Mouse (Mus musculus) ES-Bruce4 (cell line): Measurements from ENCODE around the gene Trmo. TPM values are rescaled to one million over a fixed set of nuclear protein-coding genes. Genes with fewer than 3 reads are reported as not detected.
A peak's percentile ranks its signal among the peaks of the same experiment; 100 is the strongest.

Source experiments
- H3K27ac ChIP-seq: 2 replicates; pipeline ENCODE4 v1.5.1; 2012; ENCODE audit warnings: low read length, inconsistent platforms; ENCODE audit not compliant: insufficient read depth
- H3K27me3 ChIP-seq: 2 replicates; pipeline ENCODE4 v1.6.1; 2012; ENCODE audit warnings: mild to moderate bottlenecking, low read length, inconsistent platforms; ENCODE audit not compliant: control insufficient read depth, poor library complexity, insufficient read depth, severe bottlenecking
- H3K36me3 ChIP-seq: 2 replicates; pipeline ENCODE4 v1.6.1; 2012; ENCODE audit warnings: inconsistent platforms, mild to moderate bottlenecking, low read length, moderate library complexity; ENCODE audit not compliant: control insufficient read depth, poor library complexity, insufficient read depth, severe bottlenecking
- H3K4me1 ChIP-seq: one replicate; pipeline ENCODE4 v1.8.1; 2011; ENCODE audit warnings: low read length; ENCODE audit not compliant: control insufficient read depth, insufficient read depth
- H3K4me3 ChIP-seq: 2 replicates; pipeline ENCODE4 v1.5.1; 2011; ENCODE audit warnings: low read depth, mild to moderate bottlenecking, low read length
- H3K9ac ChIP-seq: 2 replicates; pipeline ENCODE4 v1.6.1; 2012; ENCODE audit warnings: low read depth, mild to moderate bottlenecking, inconsistent platforms; ENCODE audit not compliant: poor library complexity, severe bottlenecking
- H3K9me3 ChIP-seq: replicated peaks from 2 replicates; pipeline ENCODE4 v1.6.1; 2012; ENCODE audit warnings: mild to moderate bottlenecking, low read length, inconsistent platforms; ENCODE audit not compliant: control insufficient read depth, poor library complexity, insufficient read depth, severe bottlenecking
- CTCF ChIP-seq: IDR thresholded peaks from one replicate; pipeline ENCODE4 v1.8.1; 2011; ENCODE audit warnings: low read depth, low read length
- EP300 ChIP-seq: IDR thresholded peaks from 2 replicates; pipeline ENCODE4 v1.6.1; 2011; ENCODE audit warnings: low read depth, low read length; ENCODE audit not compliant: insufficient read depth
- POLR2A ChIP-seq: IDR thresholded peaks from one replicate; pipeline ENCODE4 v1.8.1; 2011; ENCODE audit warnings: low read length; ENCODE audit not compliant: insufficient read depth
- polyA plus RNA-seq: library from polyadenylated mRNA; stranded (reverse); fragments of >200 nt; gene quantifications from 2 replicates; pipeline ENCODE4 v1.2.4, GENCODE M21; 2011; ENCODE audit warnings: low read depth; ENCODE audit not compliant: missing spikeins, insufficient read depth, insufficient read length

Gene Trmo
- polyA plus RNA-seq, 1 experiment, result 10.1 TPM

DNA sequence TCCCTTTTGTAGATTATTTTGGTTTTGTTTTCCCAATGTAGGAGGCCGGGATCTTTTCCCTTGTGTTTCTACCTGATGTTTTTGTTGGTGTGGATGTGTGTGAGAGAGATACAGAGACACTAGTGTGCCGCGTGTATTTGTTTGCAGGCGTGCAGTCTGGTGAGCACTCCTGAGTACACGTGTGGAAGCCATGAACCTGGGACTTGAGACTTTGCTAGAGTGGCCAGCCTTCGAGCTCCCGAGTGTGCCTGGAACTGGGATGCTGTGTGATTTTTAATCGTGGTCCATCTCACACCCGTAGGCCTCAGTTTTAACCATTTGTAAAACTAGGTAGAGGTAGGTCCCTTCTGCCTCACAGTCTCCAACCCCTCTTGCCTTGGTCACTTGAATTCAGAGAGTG is 40.3 kb downstream of the Trmo start:
- TF ChIP-seq EP300 (no peak), CTCF (no peak), POLR2A (no peak)
- H3K4me3 ChIP-seq, result no peak overlapping the region
- H3K4me1 ChIP-seq, result no peaks in the 10 kb centered on the region
- H3K9me3 ChIP-seq, result no peaks in the 10 kb centered on the region
- H3K27ac ChIP-seq, result no peak overlapping the region
- peaks cover 13% of the 10 kb centered on the region for H3K27me3 ChIP-seq
- no peaks in the 10 kb centered on the region for H3K36me3 ChIP-seq
- H3K9ac ChIP-seq, result no peak overlapping the region

DNA sequence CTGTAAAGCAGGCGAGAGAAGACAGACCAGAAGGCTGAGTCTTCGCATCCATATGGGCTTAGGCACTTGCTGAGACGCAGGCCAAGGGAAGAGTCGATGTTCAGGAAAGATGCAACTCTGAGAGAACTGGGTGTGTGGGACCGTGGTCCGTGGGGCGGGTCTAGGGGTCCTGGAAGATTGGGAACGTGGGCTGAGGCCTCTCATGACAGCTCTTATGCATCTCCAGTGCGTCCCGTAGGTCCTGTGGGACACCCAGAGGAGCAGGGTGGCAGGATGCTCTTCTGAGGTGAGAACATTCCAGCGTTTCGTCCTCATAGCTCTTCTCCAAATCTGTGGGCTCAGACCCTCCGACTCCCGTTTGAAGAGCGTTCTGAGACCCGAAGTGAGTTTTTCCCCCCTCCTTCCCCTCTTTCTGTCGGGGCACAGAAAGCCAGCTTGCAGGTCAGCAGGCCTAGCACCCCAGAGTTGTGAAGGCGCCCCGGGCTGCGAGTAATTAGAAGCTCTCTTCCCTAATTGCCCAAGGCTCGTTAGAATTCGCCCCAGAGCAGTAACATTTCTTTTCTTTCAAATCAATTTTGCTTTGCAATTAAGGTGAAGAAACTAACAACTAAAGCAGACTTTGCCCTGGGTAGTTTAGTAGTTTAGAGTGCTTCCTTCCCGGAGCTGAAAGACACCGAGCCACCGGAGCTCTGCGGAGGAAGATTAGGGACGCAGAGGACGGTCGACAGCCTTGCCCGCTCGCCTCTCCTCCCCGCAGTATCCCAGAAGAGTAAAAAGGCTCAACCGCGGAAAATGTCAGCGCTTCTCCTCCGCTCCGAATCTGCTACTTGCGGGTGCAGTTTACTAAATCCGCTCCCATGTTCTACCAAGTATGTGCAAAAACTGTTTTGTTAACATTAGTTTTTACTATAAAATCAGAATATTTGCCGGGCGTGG is 41.4 kb downstream of the Trmo start:
- no peaks in the 10 kb centered on the region for H3K36me3 ChIP-seq
- H3K4me3 ChIP-seq, result no peak overlapping the region
- peaks cover 16% of the 10 kb centered on the region for H3K27me3 ChIP-seq
- H3K9me3 ChIP-seq, result no peaks in the 10 kb centered on the region
- no peak overlapping the region for H3K27ac ChIP-seq
- no peak for TF ChIP-seq EP300
- TF ChIP-seq CTCF, result no peak
- TF ChIP-seq POLR2A, result no peak
- H3K4me1 ChIP-seq, result no peaks in the 10 kb centered on the region
- H3K9ac ChIP-seq, result no peak overlapping the region

DNA sequence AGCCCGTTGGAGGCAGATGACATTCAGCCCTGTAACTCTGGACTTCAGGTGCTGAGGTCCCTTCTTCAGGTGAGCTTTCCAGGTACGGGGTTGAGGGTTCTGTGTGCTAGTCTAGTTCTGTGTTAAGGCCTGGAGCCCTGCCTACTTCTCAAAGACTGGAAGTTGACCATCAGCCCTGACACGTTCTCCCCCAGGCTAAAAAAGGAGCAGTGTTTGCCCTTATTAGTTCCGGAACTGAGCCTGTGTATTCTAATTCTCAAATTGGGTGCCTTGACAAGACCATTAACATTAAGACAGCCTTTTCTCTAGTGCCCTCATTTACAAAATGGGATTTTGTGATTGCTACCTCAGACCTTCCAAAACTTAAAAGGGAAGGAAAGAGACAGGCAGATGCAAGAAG is 42.1 kb downstream of the Trmo start:
- peaks cover 16% of the 10 kb centered on the region for H3K27me3 ChIP-seq
- no peaks in the 10 kb centered on the region for H3K9me3 ChIP-seq
- TF ChIP-seq CTCF (no peak), POLR2A (no peak), EP300 (no peak)
- H3K36me3 ChIP-seq, result no peaks in the 10 kb centered on the region
- no peak overlapping the region for H3K4me3 ChIP-seq
- no peak overlapping the region for H3K27ac ChIP-seq
- H3K4me1 ChIP-seq, result no peaks in the 10 kb centered on the region
- no peak overlapping the region for H3K9ac ChIP-seq

DNA sequence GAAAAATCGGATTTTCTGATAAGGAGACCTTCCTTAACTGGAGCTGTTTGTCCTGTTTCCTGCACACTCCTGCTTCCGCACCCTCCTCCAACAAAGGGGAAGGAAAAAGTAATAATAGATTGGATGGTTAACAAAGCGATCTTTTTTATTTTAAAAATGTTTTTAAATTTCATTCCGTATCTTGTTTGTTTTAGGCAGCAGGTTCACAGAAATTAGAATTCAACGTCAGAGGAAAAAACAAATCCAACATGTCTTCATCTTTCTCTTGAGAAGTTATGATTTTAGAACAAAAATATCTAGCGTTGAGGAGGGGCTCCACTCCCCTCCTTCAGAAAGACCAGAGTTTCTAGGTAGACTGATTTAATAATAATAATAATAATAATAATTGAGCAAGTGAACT is 43.0 kb downstream of the Trmo start:
- Histone ChIP-seq H3K9ac (no peak overlapping the region), H3K36me3 (no peaks in the 10 kb centered on the region), H3K27me3 (peaks cover 16% of the 10 kb centered on the region), H3K9me3 (no peaks in the 10 kb centered on the region), H3K4me3 (no peak overlapping the region), H3K27ac (no peak overlapping the region), H3K4me1 (no peaks in the 10 kb centered on the region)
- no peak for TF ChIP-seq POLR2A
- TF ChIP-seq CTCF, result no peak
- no peak for TF ChIP-seq EP300

GRCm38 (mm10) chr4:46345773-46346100 is 43.5 kb downstream of the Trmo start:
- Histone ChIP-seq H3K4me1 (no peaks in the 10 kb centered on the region), H3K9me3 (no peaks in the 10 kb centered on the region), H3K27ac (no peak overlapping the region), H3K27me3 (peaks cover 16% of the 10 kb centered on the region), H3K36me3 (no peaks in the 10 kb centered on the region), H3K4me3 (no peak overlapping the region), H3K9ac (no peak overlapping the region)
- TF ChIP-seq EP300 (no peak), POLR2A (no peak), CTCF (no peak)

DNA sequence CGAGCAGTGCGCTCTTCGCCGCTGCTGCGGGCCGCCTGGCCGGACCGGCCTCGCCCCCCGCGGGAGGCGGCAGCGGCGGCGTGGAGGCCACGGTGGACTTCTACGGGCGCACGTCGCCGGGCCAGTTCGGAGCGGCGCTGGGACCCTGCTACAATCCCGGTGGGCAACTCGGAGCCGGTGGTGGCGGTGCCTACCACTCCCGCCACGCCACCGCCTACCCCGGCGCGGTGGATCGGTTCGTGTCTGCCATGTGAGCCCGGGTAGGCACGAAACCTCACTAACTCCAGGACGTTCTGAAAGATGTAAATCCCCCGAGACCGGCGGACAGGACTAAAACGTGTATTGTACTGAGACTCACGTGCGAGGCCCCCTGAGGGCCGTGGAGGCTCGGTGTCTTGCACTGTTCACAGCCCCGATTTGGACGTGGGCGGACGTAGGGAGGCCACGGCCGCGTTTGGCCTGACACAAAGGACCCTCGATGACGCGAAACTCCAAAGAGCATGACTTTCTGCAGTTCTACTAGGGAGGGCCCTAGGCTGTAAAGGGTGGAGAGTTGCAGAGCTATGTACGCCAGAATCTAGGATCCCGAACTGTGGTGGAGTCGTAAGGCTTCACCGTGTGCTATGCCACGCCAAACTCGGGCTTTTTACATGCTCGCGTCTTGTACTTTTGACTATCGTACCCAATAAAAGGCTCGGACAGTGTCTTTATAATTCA is 44.0 kb downstream of the Trmo start:
- no peak overlapping the region for H3K27ac ChIP-seq
- TF ChIP-seq CTCF (no peak), EP300 (no peak), POLR2A (no peak)
- H3K36me3 ChIP-seq, result no peaks in the 10 kb centered on the region
- H3K4me1 ChIP-seq, result no peaks in the 10 kb centered on the region
- H3K4me3 ChIP-seq, result peak overlapping the region; percentile 64
- H3K27me3 ChIP-seq, result peaks cover 16% of the 10 kb centered on the region
- H3K9ac ChIP-seq, result peak overlapping the region; percentile 75
- no peaks in the 10 kb centered on the region for H3K9me3 ChIP-seq
